Mouse (Mus musculus) lung, postnatal 0 days (tissue): ENCODE measurements at regions not wholly inside any gene's neighbourhood (a gene's known extent, or its start where the extent isn't known, plus 50 kb on each side); places are given as distances from the start of the nearest gene placed in this dataset.

Experiments used
- CTCF ChIP-seq: IDR thresholded peaks from 2 replicates; pipeline ENCODE4 v1.5.1; 2016; ENCODE audit warnings: antibody characterized with exemption, mild to moderate bottlenecking
- EP300 ChIP-seq: IDR thresholded peaks from 2 replicates; pipeline ENCODE4 v1.6.1; 2016; ENCODE audit warnings: antibody characterized with exemption, mild to moderate bottlenecking, control low read depth

GRCm38 (mm10) chr5:64580340-64580723 lies 222.9 kb upstream of the Klf3 start:
- no peak for TF ChIP-seq CTCF
- no peak for TF ChIP-seq EP300
